ENCODE assay signal across 7 mouse cellular contexts in the genomic region with DNA sequence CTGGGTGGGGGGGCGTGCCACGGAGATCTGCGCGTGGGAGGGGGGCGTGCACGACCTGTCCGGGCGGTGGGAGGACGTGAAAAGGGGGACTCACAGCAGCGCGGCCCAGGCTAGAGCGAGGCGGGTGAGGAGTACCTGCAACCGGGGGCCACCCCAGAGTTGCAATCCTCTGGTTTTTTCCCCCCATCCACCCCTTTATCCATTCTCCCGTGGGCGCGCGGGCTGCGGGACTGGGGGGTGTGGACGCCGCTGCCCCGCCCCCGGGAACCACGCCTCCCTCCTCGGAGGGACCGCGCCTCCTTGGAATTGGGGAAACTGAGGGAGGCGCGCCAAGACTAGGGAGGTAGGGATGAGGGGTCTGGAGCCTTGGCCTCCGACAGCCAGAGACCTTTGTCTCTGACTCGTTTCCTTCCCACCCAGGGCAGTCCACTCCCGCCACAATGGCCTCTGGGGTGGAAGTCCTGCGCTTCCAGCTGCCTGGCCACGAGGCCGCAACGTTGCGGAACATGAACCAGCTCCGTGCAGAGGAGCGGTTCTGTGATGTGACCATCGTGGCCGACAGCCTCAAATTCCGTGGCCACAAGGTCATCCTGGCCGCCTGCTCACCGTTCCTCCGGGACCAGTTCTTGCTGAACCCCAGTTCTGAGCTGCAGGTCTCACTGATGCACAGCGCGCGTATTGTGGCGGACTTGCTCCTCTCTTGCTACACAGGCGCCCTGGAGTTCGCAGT. TPM values are rescaled to one million over a fixed set of nuclear protein-coding genes. Genes with fewer than 3 reads are reported as not detected.
DNase-seq lines count a peak whose midpoint lies in the region; ATAC-seq and TF ChIP-seq lines count a peak whose summit lies in the region.

No protein-coding gene starts in this region.

- H3K4me2 ChIP-seq in forebrain, embryonic 15.5 days (replicated peaks): peak overlapping the region; percentile 97
- H3K4me2 ChIP-seq in hindbrain, embryonic 13.5 days: peak overlapping the region; percentile 100
- peak overlapping the region; percentile 71 for H3K4me2 ChIP-seq in stomach, embryonic 16.5 days (ENCODE audit: low read depth, low read length)

- peak overlapping the region; percentile 92 for H3K27ac ChIP-seq in forebrain, embryonic 15.5 days (replicated peaks)
- peak overlapping the region; percentile 96 for H3K27ac ChIP-seq in hindbrain, embryonic 13.5 days
- peak overlapping the region; percentile 91 for H3K27ac ChIP-seq in left cerebral cortex, adult 2 months
- H3K27ac ChIP-seq in macrophage: no peak overlapping the region
- H3K27ac ChIP-seq in stomach, embryonic 16.5 days (ENCODE audit: low read length): peak overlapping the region; percentile 93

- H3K27me3 ChIP-seq in forebrain, embryonic 15.5 days: no peaks in the 10 kb centered on the region
- no peaks in the 10 kb centered on the region for H3K27me3 ChIP-seq in hindbrain, embryonic 13.5 days
- H3K27me3 ChIP-seq in stomach, embryonic 16.5 days (ENCODE audit: control insufficient read depth, insufficient read depth, low read length): no peaks in the 10 kb centered on the region

- no peaks in the 10 kb centered on the region for H3K9me3 ChIP-seq in forebrain, embryonic 15.5 days
- H3K9me3 ChIP-seq in hindbrain, embryonic 13.5 days: no peaks in the 10 kb centered on the region
- H3K9me3 ChIP-seq in stomach, embryonic 16.5 days (replicated peaks; ENCODE audit: control insufficient read depth, low read length): no peaks in the 10 kb centered on the region

- peak; percentile 43 for DNase-seq in MN1 (ENCODE audit: low spot score)
- peak; percentile 57 for DNase-seq in brain, embryonic 14.5 days (ENCODE audit: low read depth)
- DNase-seq in left cerebral cortex, adult 2 months (ENCODE audit: extremely low spot score in 1 of 2, low spot score in 2 of 2): peak; percentile 53 to 56

- no peak for TF ChIP-seq CTCF in brain, embryonic 14.5 days (IDR thresholded peaks at IDR 0.05; ENCODE audit: borderline replicate concordance, extremely low read depth, insufficient read depth, insufficient read length)
- no peak for TF ChIP-seq CTCF in left cerebral cortex, adult 2 months (IDR thresholded peaks at IDR 0.05)

- TF ChIP-seq POLR2A in brain, embryonic 14.5 days (IDR thresholded peaks at IDR 0.05; ENCODE audit: borderline replicate concordance, extremely low read depth, insufficient read depth, insufficient read length, poor library complexity, severe bottlenecking): 0 out of 2 replicates have a peak, but pooled peaks have one; percentile 3

- peaks cover 10% of the 10 kb centered on the region for H3K79me2 ChIP-seq in macrophage (ENCODE audit: inconsistent target)

- H3K4me3 ChIP-seq in forebrain, embryonic 15.5 days: peak overlapping the region; percentile 81
- peak overlapping the region; percentile 81 for H3K4me3 ChIP-seq in hindbrain, embryonic 13.5 days
- peak overlapping the region; percentile 69 for H3K4me3 ChIP-seq in left cerebral cortex, adult 2 months
- peak overlapping the region; percentile 26; the same call in 1 of the 2 replicates for H3K4me3 ChIP-seq in macrophage (ENCODE audit: inconsistent target)
- H3K4me3 ChIP-seq in stomach, embryonic 16.5 days (replicated peaks; ENCODE audit: low read length): peak overlapping the region; percentile 80

- H3K36me3 ChIP-seq in forebrain, embryonic 15.5 days: 0 out of 2 replicates have a peak, but pooled peaks cover 3% of the 10 kb centered on the region
- peaks cover 9% of the 10 kb centered on the region for H3K36me3 ChIP-seq in hindbrain, embryonic 13.5 days
- H3K36me3 ChIP-seq in macrophage (ENCODE audit: inconsistent target): no peaks in the 10 kb centered on the region
- H3K36me3 ChIP-seq in stomach, embryonic 16.5 days (ENCODE audit: control insufficient read depth, insufficient read depth, low read length): 0 out of 2 replicates have a peak, but pooled peaks cover 8% of the 10 kb centered on the region

- intact Hi-C loops in left cerebral cortex, adult 2 months (cut with DNase I): loop anchor here (5.0 to 10.0 kb wide), 3 partner anchors 243 to 770 kb away; a partner anchor contains a TSS

- WGBS in forebrain, embryonic 15.5 days: 6% methylated on average over 50 of the region's 51 CpGs
- WGBS in hindbrain, embryonic 13.5 days: 8% methylated on average over 40 of the region's 51 CpGs
- WGBS in macrophage (ENCODE audit: missing documents): 22% methylated on average over 42 of the region's 51 CpGs
- WGBS in stomach, embryonic 16.5 days: 6% methylated on average over 51 of the region's 51 CpGs

- ATAC-seq in forebrain, embryonic 15.5 days (replicated peaks): peak; percentile 32
- peak; percentile 47 for ATAC-seq in hindbrain, embryonic 13.5 days (ENCODE audit: low FRiP score)
- peak; percentile 11 for ATAC-seq in stomach, embryonic 16.5 days (ENCODE audit: insufficient read depth, low FRiP score)

- H3K4me1 ChIP-seq in forebrain, embryonic 15.5 days: peaks cover 42% of the 10 kb centered on the region
- peaks cover 43% of the 10 kb centered on the region for H3K4me1 ChIP-seq in hindbrain, embryonic 13.5 days (replicated peaks)
- H3K4me1 ChIP-seq in stomach, embryonic 16.5 days (ENCODE audit: control insufficient read depth, insufficient read depth, low read length): peaks cover 22% of the 10 kb centered on the region

- peak overlapping the region; percentile 87 for H3K9ac ChIP-seq in forebrain, embryonic 15.5 days (replicated peaks)
- peak overlapping the region; percentile 96 for H3K9ac ChIP-seq in hindbrain, embryonic 13.5 days
- H3K9ac ChIP-seq in stomach, embryonic 16.5 days (ENCODE audit: low read length): peak overlapping the region; percentile 94

RNA-seq across cellular contexts. Expression of a gene that starts 3.1 kb away (rescaled TPM):
- polyA plus RNA-seq in brain, embryonic 14.5 days (2012; rRNA removed): 1.1 and 2.3 TPM in 2 replicates
- polyA plus RNA-seq in forebrain, embryonic 15.5 days (2015; fragmentation: Nextera tagmentation; extraction: Ambion mirVana): 0.77 and 1.5 TPM in 2 replicates
- polyA plus RNA-seq in hindbrain, embryonic 13.5 days (2015; fragmentation: Nextera tagmentation; extraction: Ambion mirVana): 1.4 and 2.3 TPM in 2 replicates
- 1 to 10 TPM; 2.1 to 2.2 TPM for total RNA-seq in left cerebral cortex, adult 2 months (2021)
- total RNA-seq in macrophage (2018; cell fraction: chromatin; rRNA removed): 1 to 10 TPM in 15 of 26 experiments, under 1 TPM in 4, not detected in 7; 0.47 to 4.5 (median 2.3) TPM
- total RNA-seq in macrophage (2018; cell fraction: cytosol; rRNA removed): 1 to 10 TPM in 15 of 26 experiments, under 1 TPM in 11; 0.43 to 2.4 (median 1.1) TPM
- total RNA-seq in macrophage (2018; cell fraction: nucleus; rRNA removed): 1 to 10 TPM in 17 of 26 experiments, under 1 TPM in 7, not detected in 2; 0.38 to 3.6 (median 1.5) TPM
- polyA plus RNA-seq in macrophage (2018): 0.63 to 0.95 TPM (median 0.86 TPM) in 3 replicates
- 4.4 and 5.5 TPM in 2 replicates for polyA plus RNA-seq in stomach, embryonic 16.5 days (2015; fragmentation: Nextera tagmentation; extraction: Ambion mirVana)

RNA-seq across cellular contexts. Expression of a gene that starts 3.3 kb away (rescaled TPM):
- polyA plus RNA-seq in brain, embryonic 14.5 days (2012; rRNA removed): 350 and 361 TPM in 2 replicates
- 108 and 111 TPM in 2 replicates for polyA plus RNA-seq in forebrain, embryonic 15.5 days (2015; fragmentation: Nextera tagmentation; extraction: Ambion mirVana)
- polyA plus RNA-seq in hindbrain, embryonic 13.5 days (2015; fragmentation: Nextera tagmentation; extraction: Ambion mirVana): 90.1 and 98.0 TPM in 2 replicates
- total RNA-seq in left cerebral cortex, adult 2 months (2021): 100 to 1,000 TPM; 175 to 184 TPM
- 100 to 1,000 TPM; 163 to 755 (median 449) TPM for total RNA-seq in macrophage (2018; cell fraction: chromatin; rRNA removed)
- 100 to 1,000 TPM in 12 of 26 experiments, 10 to 100 TPM in 14; 65.9 to 135 (median 97.1) TPM for total RNA-seq in macrophage (2018; cell fraction: cytosol; rRNA removed)
- total RNA-seq in macrophage (2018; cell fraction: nucleus; rRNA removed): 100 to 1,000 TPM; 118 to 294 (median 219) TPM
- polyA plus RNA-seq in macrophage (2018): 59.6 to 100 TPM (median 69.3 TPM) in 3 replicates
- polyA plus RNA-seq in stomach, embryonic 16.5 days (2015; fragmentation: Nextera tagmentation; extraction: Ambion mirVana): 61.0 and 61.1 TPM in 2 replicates

RNA-seq across cellular contexts. Expression of a gene that starts 13.1 kb away (rescaled TPM):
- 0.04 TPM in 1 of 2 replicates, not detected in the other for polyA plus RNA-seq in brain, embryonic 14.5 days (2012; rRNA removed)
- polyA plus RNA-seq in forebrain, embryonic 15.5 days (2015; fragmentation: Nextera tagmentation; extraction: Ambion mirVana): 0.17 TPM in 1 of 2 replicates, not detected in the other
- polyA plus RNA-seq in hindbrain, embryonic 13.5 days (2015; fragmentation: Nextera tagmentation; extraction: Ambion mirVana): 0.10 TPM in 1 of 2 replicates, not detected in the other
- not detected for total RNA-seq in left cerebral cortex, adult 2 months (2021)
- under 1 TPM in 10 of 26 experiments, not detected in 16; 0.30 to 0.89 (median 0.43) TPM for total RNA-seq in macrophage (2018; cell fraction: chromatin; rRNA removed)
- total RNA-seq in macrophage (2018; cell fraction: cytosol; rRNA removed): under 1 TPM in 4 of 26 experiments, not detected in 22; 0.04 to 0.18 (median 0.12) TPM
- total RNA-seq in macrophage (2018; cell fraction: nucleus; rRNA removed): under 1 TPM in 1 of 26 experiments, not detected in 25; 0.48 TPM
- polyA plus RNA-seq in macrophage (2018): not detected in 3 replicates
- polyA plus RNA-seq in stomach, embryonic 16.5 days (2015; fragmentation: Nextera tagmentation; extraction: Ambion mirVana): 0.49 TPM in 1 of 2 replicates, not detected in the other

RNA-seq across cellular contexts. Expression of a gene that starts 15.7 kb away (rescaled TPM):
- 116 and 135 TPM in 2 replicates for polyA plus RNA-seq in brain, embryonic 14.5 days (2012; rRNA removed)
- 9.5 and 9.9 TPM in 2 replicates for polyA plus RNA-seq in forebrain, embryonic 15.5 days (2015; fragmentation: Nextera tagmentation; extraction: Ambion mirVana)
- polyA plus RNA-seq in hindbrain, embryonic 13.5 days (2015; fragmentation: Nextera tagmentation; extraction: Ambion mirVana): 13.5 and 13.9 TPM in 2 replicates
- total RNA-seq in left cerebral cortex, adult 2 months (2021): 1 to 10 TPM; 6.5 to 7.4 TPM
- total RNA-seq in macrophage (2018; cell fraction: chromatin; rRNA removed): 1 to 10 TPM in 18 of 26 experiments, under 1 TPM in 3, not detected in 5; 0.55 to 7.8 (median 2.0) TPM
- total RNA-seq in macrophage (2018; cell fraction: cytosol; rRNA removed): 1 to 10 TPM in 25 of 26 experiments, under 1 TPM in 1; 0.99 to 8.5 (median 5.8) TPM
- total RNA-seq in macrophage (2018; cell fraction: nucleus; rRNA removed): 1 to 10 TPM in 23 of 26 experiments, under 1 TPM in 3; 0.54 to 9.1 (median 3.3) TPM
- 5.4 to 6.2 TPM (median 5.5 TPM) in 3 replicates for polyA plus RNA-seq in macrophage (2018)
- polyA plus RNA-seq in stomach, embryonic 16.5 days (2015; fragmentation: Nextera tagmentation; extraction: Ambion mirVana): 1.0 and 1.1 TPM in 2 replicates

RNA-seq across cellular contexts. Expression of a gene that starts 19.3 kb away (rescaled TPM):
- polyA plus RNA-seq in brain, embryonic 14.5 days (2012; rRNA removed): 0.06 and 0.07 TPM in 2 replicates
- polyA plus RNA-seq in forebrain, embryonic 15.5 days (2015; fragmentation: Nextera tagmentation; extraction: Ambion mirVana): not detected in 2 replicates
- 0.17 TPM in 1 of 2 replicates, not detected in the other for polyA plus RNA-seq in hindbrain, embryonic 13.5 days (2015; fragmentation: Nextera tagmentation; extraction: Ambion mirVana)
- total RNA-seq in left cerebral cortex, adult 2 months (2021): under 1 TPM; 0.45 to 0.79 TPM
- total RNA-seq in macrophage (2018; cell fraction: chromatin; rRNA removed): not detected
- total RNA-seq in macrophage (2018; cell fraction: cytosol; rRNA removed): not detected
- not detected for total RNA-seq in macrophage (2018; cell fraction: nucleus; rRNA removed)
- polyA plus RNA-seq in macrophage (2018): not detected in 3 replicates
- 19.3 and 21.1 TPM in 2 replicates for polyA plus RNA-seq in stomach, embryonic 16.5 days (2015; fragmentation: Nextera tagmentation; extraction: Ambion mirVana)

Comparison
In these comparisons a context has a peak if more than half of its experiments do, and no peak if none do; other contexts are left out.
1. H3K4me3 ChIP-seq: peak in every context shown above with its lines; median percentile 81 in forebrain, embryonic 15.5 days; 81 in hindbrain, embryonic 13.5 days; 80 in stomach, embryonic 16.5 days; 69 in left cerebral cortex, adult 2 months; 26 in macrophage.